Mouse (Mus musculus): ENCODE data around the gene Coro2b. TPM values are rescaled to one million over a fixed set of nuclear protein-coding genes. Genes with fewer than 3 reads are reported as not detected.

Coro2b gene
- total and polyA plus RNA-seq, 2 experiments from 2014 or later = 24.7 to 47.2 TPM

DNA sequence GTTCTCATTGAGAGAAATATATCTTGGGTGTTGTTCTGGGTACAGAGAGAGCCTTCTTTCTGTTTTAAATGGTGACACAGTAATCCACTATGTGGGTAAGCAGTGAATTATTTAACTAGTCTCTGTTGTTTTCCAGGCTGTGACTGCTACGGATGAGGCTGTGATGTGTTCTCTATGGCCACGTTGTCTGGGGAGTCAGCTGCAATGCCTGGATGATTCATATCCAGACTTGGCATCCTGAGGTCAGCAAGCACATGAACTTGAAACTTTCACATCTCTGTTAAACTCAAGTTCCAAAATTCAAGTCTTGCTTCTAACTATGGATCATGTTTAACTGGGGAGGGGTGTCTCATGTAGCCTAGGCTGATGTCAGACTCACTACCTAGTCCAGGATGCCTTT is 142.7 kb downstream of the Coro2b start:
- Histone ChIP-seq H3K27ac (no peak overlapping the region), H3K9me3 (ENCODE audit: low read length) (no peaks in the 10 kb centered on the region), H3K4me1 (ENCODE audit: insufficient read depth, low read length) (no peaks in the 10 kb centered on the region), H3K9ac (replicated peaks; ENCODE audit: low read length) (no peak overlapping the region), H3K27me3 (ENCODE audit: insufficient read depth, low read length) (no peaks in the 10 kb centered on the region), H3K4me3 (ENCODE audit: low read length) (no peak overlapping the region), H3K36me3 (ENCODE audit: insufficient read depth, low read length) (no peaks in the 10 kb centered on the region), H3K4me2 (ENCODE audit: low read depth, low read length) (no peak overlapping the region)
- 58% methylated on average over 2 of the region's 2 CpGs for WGBS
- DNase-seq (ENCODE audit: low spot score) = no peak
- TF ChIP-seq CTCF (IDR thresholded peaks at IDR 0.05; ENCODE audit: low read depth) = no peak
- no peak for ATAC-seq

- no peak overlapping the region for H3K4me3 ChIP-seq (ENCODE audit: low read length)
- no peak for TF ChIP-seq CTCF (IDR thresholded peaks at IDR 0.05; ENCODE audit: low read depth)
- no peak for DNase-seq (ENCODE audit: low spot score)
- no peak overlapping the region for H3K27ac ChIP-seq
- WGBS = 60% methylated on average over 2 of the region's 2 CpGs
- H3K9ac ChIP-seq (replicated peaks; ENCODE audit: low read length) = no peak overlapping the region
- no peaks in the 10 kb centered on the region for H3K27me3 ChIP-seq (ENCODE audit: insufficient read depth, low read length)
- ATAC-seq = no peak
- H3K4me1 ChIP-seq (ENCODE audit: insufficient read depth, low read length) = no peaks in the 10 kb centered on the region
- H3K9me3 ChIP-seq (ENCODE audit: low read length) = no peaks in the 10 kb centered on the region
- H3K36me3 ChIP-seq (ENCODE audit: insufficient read depth, low read length) = no peaks in the 10 kb centered on the region
- H3K4me2 ChIP-seq (ENCODE audit: low read depth, low read length) = no peak overlapping the region
Measured at GRCm38 (mm10) chr9:62393531-62393930, 143.3 kb downstream of the Coro2b start.

GRCm38 (mm10) chr9:62389735-62390134 is 147.1 kb downstream of the Coro2b start:
- no peak overlapping the region for H3K27ac ChIP-seq
- H3K27me3 ChIP-seq (ENCODE audit: insufficient read depth, low read length) = no peaks in the 10 kb centered on the region
- no peaks in the 10 kb centered on the region for H3K9me3 ChIP-seq (ENCODE audit: low read length)
- H3K9ac ChIP-seq (replicated peaks; ENCODE audit: low read length) = no peak overlapping the region
- no peaks in the 10 kb centered on the region for H3K4me1 ChIP-seq (ENCODE audit: insufficient read depth, low read length)
- ATAC-seq = no peak
- 68% methylated on average over 9 of the region's 9 CpGs for WGBS
- H3K36me3 ChIP-seq (ENCODE audit: insufficient read depth, low read length) = no peaks in the 10 kb centered on the region
- TF ChIP-seq CTCF (IDR thresholded peaks at IDR 0.05; ENCODE audit: low read depth) = no peak
- no peak for DNase-seq (ENCODE audit: low spot score)
- H3K4me3 ChIP-seq (ENCODE audit: low read length) = no peak overlapping the region
- no peak overlapping the region for H3K4me2 ChIP-seq (ENCODE audit: low read depth, low read length)

DNA sequence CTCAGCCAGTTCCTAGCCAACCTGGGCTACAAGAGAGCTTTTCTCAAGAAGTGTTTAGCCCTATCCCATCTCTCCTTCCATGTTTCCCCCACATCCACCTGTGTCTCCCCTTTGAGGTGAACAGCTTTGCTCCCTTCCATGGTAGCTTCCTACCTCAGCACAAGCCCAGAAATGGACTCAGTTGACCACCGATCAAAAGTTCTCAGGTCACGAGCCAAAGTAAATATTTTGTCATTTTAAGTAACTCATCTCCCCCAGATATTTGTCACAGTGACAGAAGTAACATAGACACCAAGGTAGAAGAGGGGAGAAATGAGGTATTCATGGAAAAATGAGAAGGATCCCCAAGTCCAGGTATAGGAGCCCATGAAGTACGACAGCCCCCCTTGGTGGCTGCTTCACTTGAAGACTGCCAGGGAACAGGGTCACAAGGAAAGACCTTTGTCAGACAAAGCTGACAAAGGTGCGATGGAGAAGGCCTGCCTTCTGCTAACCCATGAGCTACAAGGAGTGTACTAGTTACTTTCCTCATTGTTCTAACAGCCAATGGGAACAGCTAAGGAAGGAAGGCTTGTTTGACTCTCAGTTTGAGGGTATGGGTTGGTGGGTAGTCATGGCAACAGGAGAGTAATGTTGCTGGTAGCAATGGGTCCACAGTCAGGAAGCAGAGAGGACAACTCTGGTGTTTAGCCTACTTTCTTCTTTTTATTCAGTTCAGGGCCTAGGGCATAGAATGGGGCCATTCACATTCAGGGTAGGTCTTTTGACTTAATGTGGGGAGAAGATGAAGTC is 150.9 kb downstream of the Coro2b start:
- Histone ChIP-seq H3K27me3 (ENCODE audit: insufficient read depth, low read length) (no peaks in the 10 kb centered on the region), H3K4me2 (ENCODE audit: low read depth, low read length) (no peak overlapping the region), H3K36me3 (ENCODE audit: insufficient read depth, low read length) (no peaks in the 10 kb centered on the region), H3K9ac (replicated peaks; ENCODE audit: low read length) (no peak overlapping the region), H3K27ac (no peak overlapping the region), H3K9me3 (ENCODE audit: low read length) (no peaks in the 10 kb centered on the region), H3K4me3 (ENCODE audit: low read length) (no peak overlapping the region), H3K4me1 (ENCODE audit: insufficient read depth, low read length) (no peaks in the 10 kb centered on the region)
- no peak for ATAC-seq
- no peak for TF ChIP-seq CTCF (IDR thresholded peaks at IDR 0.05; ENCODE audit: low read depth)
- WGBS = 78% methylated on average over 4 of the region's 4 CpGs
- DNase-seq (ENCODE audit: low spot score) = no peak

DNA sequence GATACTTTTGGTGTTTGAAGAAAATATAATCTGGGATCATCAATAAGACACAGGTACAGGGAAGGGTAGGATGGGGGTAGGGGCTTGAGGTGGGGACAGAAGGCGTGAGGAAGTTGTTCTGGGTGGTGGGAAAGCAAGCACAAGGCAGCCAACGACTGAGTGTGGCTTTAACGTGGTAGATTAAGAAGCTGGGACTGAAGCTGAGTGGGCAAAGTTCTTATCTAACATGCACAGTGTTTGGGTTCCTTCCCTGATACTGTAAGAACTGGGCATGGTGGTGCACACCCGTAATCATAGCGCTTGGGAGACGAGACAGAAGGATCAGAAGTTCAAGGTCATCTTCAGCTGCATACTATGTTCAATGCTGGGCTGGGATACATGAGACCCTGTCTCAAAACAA is 151.8 kb downstream of the Coro2b start:
- Histone ChIP-seq H3K27me3 (ENCODE audit: insufficient read depth, low read length) (no peaks in the 10 kb centered on the region), H3K36me3 (ENCODE audit: insufficient read depth, low read length) (no peaks in the 10 kb centered on the region), H3K9me3 (ENCODE audit: low read length) (no peaks in the 10 kb centered on the region), H3K4me1 (ENCODE audit: insufficient read depth, low read length) (no peaks in the 10 kb centered on the region), H3K9ac (replicated peaks; ENCODE audit: low read length) (no peak overlapping the region), H3K4me2 (ENCODE audit: low read depth, low read length) (no peak overlapping the region), H3K27ac (no peak overlapping the region), H3K4me3 (ENCODE audit: low read length) (no peak overlapping the region)
- WGBS = 92% methylated on average over 6 of the region's 6 CpGs
- no peak for DNase-seq (ENCODE audit: low spot score)
- no peak for ATAC-seq
- TF ChIP-seq CTCF (IDR thresholded peaks at IDR 0.05; ENCODE audit: low read depth) = no peak

- no peaks in the 10 kb centered on the region for H3K9me3 ChIP-seq (ENCODE audit: low read length)
- H3K9ac ChIP-seq (replicated peaks; ENCODE audit: low read length) = no peak overlapping the region
- H3K4me3 ChIP-seq (ENCODE audit: low read length) = no peak overlapping the region
- H3K4me1 ChIP-seq (ENCODE audit: insufficient read depth, low read length) = no peaks in the 10 kb centered on the region
- H3K27ac ChIP-seq = no peak overlapping the region
- no peaks in the 10 kb centered on the region for H3K27me3 ChIP-seq (ENCODE audit: insufficient read depth, low read length)
- DNase-seq (ENCODE audit: low spot score) (peak; percentile 10), ATAC-seq (peak; percentile 55; the same call in 1 of the 2 replicates)
- 62% methylated on average over 10 of the region's 10 CpGs for WGBS
- H3K36me3 ChIP-seq (ENCODE audit: insufficient read depth, low read length) = peaks cover 12% of the 10 kb centered on the region; the same call in 1 of the 2 replicates
- TF ChIP-seq CTCF (IDR thresholded peaks at IDR 0.05; ENCODE audit: low read depth) = no peak
- H3K4me2 ChIP-seq (ENCODE audit: low read depth, low read length) = no peak overlapping the region
Measured at GRCm38 (mm10) chr9:62382519-62383084, 154.2 kb downstream of the Coro2b start.

DNA sequence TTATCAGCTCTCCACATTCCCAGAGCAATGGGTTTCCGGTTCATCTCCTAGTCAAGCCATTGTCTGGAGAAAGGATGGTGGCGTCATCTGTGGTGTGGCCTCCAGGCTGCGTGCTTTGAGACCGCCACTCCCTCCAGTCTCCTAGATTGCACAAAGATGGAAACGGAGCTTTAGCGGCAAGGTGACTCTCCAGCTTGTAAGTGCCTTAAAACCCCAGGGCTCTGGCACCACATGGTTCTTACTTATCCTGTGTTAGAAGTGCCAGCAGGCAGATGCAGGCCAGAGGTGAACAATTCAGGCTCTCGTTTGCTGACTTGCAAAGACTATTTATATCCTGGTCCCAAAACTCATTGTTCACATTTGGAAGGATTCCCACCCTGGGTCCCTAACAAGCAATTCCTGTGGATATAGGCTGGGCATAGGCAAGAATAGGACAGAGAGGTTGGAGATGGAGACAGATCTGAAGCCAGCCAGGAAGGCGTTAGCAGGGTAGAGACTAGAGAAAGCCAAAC is 155.4 kb downstream of the Coro2b start:
- no peak overlapping the region for H3K4me2 ChIP-seq (ENCODE audit: low read depth, low read length)
- no peaks in the 10 kb centered on the region for H3K27me3 ChIP-seq (ENCODE audit: insufficient read depth, low read length)
- H3K27ac ChIP-seq = no peak overlapping the region
- H3K9ac ChIP-seq (replicated peaks; ENCODE audit: low read length) = no peak overlapping the region
- ATAC-seq (no peak), DNase-seq (ENCODE audit: low spot score) (peak; percentile 7)
- TF ChIP-seq CTCF (IDR thresholded peaks at IDR 0.05; ENCODE audit: low read depth) = no peak
- WGBS = 49% methylated on average over 8 of the region's 8 CpGs
- no peaks in the 10 kb centered on the region for H3K4me1 ChIP-seq (ENCODE audit: insufficient read depth, low read length)
- no peaks in the 10 kb centered on the region for H3K9me3 ChIP-seq (ENCODE audit: low read length)
- peaks cover 21% of the 10 kb centered on the region; the same call in 1 of the 2 replicates for H3K36me3 ChIP-seq (ENCODE audit: insufficient read depth, low read length)
- H3K4me3 ChIP-seq (ENCODE audit: low read length) = no peak overlapping the region
